Mouse (Mus musculus): ENCODE results near the gene Pard3b.

GRCm38 (mm10) chr1:62182634-62183033, 544.0 kb downstream of the Pard3b start:
- TF ChIP-seq POLR2A (IDR thresholded peaks at IDR 0.05; ENCODE audit: borderline replicate concordance, extremely low read depth, low read depth, low read length) (no peak), CTCF (IDR thresholded peaks at IDR 0.05; ENCODE audit: insufficient read depth, low read length) (no peak)
